Mouse (Mus musculus) thymus, postnatal 36 days (tissue): ENCODE data around the gene Zfpl1.
"Not testable (repeated sequence)": the region's sequence is repeated elsewhere in the genome, so short reads cannot be mapped to it uniquely, and the experiment has no call there.

Experiments
- DNase-seq, 2 experiments: peaks; one replicate each; pipeline ENCODE4 v3.0.0; 2022; ENCODE audit warnings: mixed read lengths in 2 of 2

Gene Zfpl1

DNA sequence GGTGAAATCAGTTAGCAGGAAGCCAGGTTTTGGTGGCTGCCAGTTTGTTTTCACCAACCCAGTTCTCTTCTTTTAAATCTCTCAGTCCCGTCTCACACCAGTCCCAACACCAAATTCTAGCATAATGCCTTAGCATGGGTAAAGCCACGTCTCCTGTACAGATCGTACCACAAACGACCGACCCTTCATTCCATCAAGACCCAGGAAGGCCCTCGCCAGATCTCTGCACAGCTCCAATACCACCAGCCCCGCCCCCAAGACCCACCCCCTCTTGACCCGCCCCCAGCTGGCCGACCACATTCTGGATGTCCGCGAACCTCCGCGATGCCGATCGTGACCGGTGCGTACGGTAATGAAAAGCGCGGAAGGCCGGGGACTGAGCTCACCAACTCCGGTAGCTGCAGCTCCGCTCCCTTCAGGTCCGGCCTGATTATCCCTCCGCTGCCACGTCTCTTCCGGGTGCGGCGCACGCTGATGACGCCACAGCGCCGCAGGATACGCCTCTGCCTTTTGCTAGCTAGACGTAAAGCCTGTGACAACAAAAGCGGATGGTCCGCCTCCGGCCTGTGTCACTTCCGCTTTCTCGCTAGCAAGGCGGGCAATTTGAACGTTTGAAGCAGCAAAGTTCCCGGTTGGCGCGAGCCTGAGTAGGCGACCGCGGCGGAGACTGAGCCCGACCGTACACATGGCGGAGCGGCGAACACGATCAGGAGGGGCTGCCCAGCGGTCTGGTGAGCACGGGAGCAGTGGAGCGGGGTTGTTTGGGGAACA, at the start of gene Zfpl1, which contains the start of gene Cdca5:
TSS of gene Zfpl1 (minus strand) at position 479 of the 771 bp plus-strand sequence.
TSS of gene Cdca5 (plus strand) at position 506 of the 771 bp plus-strand sequence.
- DNase-seq = peak; percentile 93 to 96

DNA sequence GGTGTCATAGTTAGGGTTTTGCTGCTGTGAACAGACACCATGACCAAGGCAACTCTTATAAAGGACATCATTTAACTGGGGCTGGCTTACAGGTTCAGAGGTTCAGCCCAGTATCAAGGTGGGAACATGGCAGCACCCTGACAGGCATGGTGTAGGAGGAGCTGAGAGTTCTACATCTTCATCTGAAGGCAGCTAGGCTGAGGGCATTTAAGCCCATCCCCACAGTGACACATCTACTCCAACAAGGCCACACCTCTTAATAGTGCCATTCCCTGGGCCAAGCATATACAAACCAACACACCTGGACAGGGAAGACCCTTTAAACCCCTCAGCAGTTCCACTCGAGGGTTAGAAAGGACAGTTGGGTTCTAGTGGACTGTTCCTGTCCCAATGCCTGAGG, 48.4 kb upstream of the Zfpl1 start:
- DNase-seq = not testable (repeated sequence)

DNA sequence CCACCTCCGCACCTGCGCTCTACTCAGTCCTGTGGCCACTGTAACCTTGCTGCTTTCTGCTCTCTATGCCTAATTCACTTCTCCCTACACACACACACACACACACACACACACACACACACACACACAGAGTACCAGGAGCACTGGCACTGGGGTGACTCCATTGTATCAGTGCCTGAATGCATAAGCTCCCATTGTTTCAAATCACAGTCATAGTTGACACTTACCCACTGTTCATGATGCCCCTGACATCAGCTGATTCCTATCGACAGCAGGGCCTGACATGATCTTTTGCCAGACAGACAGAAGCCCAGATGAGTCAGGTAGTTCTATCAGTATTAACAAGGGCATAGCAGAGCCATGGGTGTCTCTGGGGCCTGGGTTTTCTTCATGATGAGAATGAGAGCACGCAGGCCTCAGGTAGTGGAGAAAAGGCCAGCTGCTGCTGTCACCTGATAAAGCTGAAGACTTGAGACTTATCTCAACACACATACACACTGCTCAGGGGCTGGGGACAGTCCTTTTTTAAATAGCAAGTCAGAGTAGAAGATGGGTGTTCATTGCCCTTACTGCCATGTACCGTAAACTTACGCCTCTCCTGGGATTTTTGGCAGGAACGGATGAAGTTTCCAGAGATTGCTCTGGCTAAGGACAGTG, 47.5 kb upstream of the Zfpl1 start:
- DNase-seq = no peak

DNA sequence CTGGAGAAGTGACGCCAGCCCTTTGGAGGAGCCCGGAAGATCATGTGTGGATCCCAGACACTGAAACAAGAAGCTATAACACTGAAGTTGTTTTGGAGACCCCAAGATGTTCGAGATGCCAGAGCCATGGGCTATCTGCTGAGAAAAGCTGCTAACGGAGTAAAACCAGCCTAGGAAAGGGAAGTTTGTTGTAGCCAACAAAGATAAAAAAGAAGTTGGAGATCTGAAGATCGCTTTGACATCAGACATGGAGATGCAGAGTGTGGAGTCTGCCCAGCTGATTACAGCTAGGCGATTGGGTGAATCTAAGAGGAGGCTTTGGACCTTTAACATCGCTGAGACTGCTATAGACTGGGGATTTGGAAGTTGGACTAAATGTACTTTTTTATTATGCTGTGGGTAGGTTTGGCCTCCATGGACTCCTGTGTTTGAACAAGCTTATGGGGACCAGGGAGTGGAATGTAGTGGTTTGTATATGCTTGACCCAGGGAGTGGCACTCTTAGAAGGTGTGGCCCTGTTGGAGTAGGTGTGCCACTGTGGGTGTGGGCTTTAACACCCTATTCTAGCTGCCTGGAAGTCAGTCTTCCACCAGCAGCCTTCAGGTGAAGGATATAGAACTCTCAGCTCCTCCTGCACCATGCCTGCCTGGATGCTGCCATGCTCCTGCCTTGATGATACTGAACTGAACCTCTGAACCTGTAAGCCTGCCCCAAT, 45.8 kb upstream of the Zfpl1 start:
- not testable (repeated sequence) for DNase-seq

DNA sequence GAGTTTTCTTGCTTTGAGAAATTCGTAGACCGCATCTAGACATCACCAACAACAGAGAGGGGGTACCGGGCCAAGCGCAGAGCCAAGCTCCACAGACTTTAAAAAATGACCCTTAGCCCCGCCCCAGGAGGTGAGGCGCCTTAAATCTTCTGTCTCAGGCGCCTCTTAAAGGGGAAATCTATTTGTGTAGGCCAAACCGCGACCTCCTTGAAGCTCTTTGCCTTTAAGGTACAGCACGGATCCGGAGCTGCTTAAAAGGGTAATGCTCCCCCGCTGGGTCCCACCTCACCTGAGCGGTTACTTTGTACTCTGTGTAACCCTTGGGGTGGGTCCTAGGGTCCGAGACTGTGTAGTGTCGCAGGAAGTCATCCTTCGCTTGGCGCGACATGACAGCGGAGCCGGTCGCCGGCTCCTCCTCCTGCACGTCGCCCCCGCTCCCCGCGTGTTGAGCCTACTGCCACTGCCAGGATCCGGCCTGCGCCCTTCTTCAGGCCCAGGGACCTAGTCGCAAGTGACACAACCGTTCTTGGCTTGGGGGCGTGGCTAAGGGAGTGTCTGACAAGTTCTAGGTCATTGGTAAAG, 43.1 kb upstream of the Zfpl1 start, which contains the start of gene Snx15:
TSS of gene Snx15 (minus strand) at position 545 of the 582 bp plus-strand sequence.
- DNase-seq = peak; percentile 95 to 97

DNA sequence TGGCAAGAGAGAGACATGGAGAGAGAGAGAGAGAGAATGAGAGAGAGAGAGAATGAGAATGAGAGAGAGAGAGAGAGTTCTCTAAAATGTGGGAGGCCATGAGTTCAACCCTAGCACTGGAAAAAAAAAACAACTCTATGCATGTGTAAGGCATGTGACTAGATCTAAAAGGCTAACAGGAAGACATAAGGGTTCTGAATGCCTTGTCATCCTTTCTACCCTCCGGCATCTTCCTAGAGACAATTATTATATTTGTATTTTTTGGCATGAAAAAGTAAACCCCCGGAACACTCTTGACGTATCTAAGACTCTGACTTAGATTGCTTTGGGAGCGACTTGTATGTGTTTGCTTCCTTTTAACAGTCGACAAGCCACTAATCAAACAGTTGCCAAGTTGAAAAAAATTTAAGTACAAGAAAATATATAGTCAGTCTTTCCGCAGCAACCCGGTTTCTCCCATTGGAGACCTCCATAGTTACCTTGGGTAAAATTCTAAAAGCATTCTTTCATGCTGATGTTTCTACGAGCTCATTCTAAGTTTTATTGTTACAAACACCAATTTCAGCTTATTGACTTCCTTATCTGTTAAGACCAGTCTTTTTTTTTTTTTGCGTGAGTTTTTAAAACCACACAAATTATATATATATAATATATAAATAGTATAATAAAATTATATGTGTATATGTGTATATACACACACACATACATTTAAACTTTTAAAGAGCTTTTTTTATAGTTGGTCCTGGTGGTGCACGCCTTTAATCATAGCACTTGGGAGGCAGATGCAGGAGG, 42.2 kb upstream of the Zfpl1 start:
- DNase-seq = no peak

DNA sequence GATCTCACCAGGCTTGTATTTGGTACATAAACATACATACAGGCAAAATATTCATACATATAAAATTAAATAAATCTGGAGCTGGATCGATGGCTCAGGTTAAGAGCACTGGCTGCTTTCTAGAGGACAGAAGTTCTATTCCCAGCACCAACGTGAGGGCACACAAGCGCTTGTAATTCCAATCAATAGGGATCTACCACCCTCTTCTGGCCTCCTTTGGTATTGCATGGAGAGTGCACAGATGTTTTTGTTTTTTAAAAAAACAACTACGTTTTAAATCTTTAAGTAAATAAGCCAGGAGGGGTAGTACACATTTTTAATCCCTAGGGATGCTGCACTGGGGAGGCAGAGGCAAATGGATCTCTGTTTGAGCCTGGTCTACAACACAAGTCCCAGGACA, 41.5 kb upstream of the Zfpl1 start:
- DNase-seq = peak in 1 of 2 experiments; percentile 27

DNA sequence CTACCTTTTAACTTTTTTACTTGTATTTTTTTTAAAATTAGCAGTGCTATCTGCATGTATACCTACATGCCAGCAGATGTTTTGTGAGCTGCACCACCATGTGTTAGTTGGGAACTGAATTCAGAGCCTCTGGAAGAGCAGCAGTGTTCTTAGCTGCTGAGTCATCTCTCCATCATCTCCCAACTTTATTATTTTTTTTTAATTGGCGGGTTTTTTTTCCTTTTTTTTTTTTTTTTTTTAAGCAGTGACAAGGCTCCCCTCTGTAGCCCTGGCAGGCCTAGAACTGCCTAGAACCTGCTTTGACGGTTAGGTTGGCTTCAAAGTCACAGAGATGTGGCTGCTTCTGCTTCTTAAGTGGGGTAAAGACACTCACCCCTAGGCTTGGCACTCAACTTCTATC, 40.1 kb upstream of the Zfpl1 start:
- no peak for DNase-seq

DNA sequence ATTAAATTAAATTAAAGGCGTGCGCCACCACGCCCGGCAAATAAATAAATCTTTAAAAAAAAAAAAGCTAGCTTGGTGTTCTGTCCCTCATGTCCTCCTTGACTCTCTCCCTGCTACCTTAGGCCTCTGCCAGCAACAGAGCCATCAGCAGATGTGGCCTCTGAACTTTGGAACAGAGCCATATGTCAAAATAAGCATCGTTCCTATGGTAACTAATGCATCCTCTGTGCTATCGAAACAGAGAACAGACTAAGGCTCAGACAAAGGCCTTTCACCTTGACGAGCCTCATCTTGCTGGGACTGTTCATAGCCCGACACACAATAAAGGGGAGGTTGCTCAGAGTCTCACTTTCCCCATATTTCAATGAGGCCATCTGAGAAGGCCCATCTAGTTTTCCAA, 38.6 kb upstream of the Zfpl1 start:
- no peak for DNase-seq

DNA sequence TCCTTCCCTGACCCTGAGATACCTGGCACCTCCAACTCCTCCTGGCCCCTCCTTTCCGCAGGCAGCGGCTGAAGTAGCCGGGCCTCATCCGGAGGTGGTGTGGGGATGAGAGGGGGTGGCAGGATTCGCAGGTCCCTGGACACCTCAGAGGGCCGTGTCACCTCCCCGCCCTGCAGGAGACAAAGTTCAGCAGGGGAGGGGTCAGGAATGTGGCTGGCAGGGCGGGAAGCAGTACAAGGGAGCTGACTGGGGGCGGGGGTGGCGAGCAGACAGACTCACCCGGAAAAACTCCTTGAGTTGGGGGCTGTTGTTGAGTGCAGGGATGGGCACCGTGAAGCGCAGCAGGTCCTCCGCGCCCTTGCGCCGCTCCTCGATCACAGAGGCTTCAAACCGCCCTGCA, 37.0 kb upstream of the Zfpl1 start:
- no peak for DNase-seq

DNA sequence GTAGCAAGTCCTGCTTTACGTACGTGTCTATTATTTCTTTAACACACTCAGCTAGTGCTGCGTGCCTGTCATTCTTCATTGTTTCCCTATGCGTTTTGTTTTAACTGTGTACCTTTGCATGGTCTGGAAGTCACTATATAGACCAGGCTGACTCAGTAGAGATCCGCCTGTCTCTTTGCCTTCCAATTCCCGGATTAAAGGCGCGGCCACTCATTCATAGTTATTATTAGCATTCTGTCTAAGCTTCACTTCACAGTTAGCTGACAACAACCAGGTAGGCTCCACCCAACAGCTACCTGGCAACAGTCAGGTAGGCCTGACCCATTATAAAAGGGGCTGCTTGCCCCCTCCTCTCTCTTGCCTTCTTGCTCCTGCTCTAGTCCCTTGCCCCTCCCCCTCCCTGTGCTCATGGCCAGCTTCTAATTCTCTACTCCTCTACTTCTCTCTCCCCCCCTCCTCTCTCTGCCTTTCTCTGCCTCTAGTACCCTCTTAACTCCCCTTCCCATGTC, 34.0 kb upstream of the Zfpl1 start:
- DNase-seq = peak in 1 of 2 experiments; percentile 31

DNA sequence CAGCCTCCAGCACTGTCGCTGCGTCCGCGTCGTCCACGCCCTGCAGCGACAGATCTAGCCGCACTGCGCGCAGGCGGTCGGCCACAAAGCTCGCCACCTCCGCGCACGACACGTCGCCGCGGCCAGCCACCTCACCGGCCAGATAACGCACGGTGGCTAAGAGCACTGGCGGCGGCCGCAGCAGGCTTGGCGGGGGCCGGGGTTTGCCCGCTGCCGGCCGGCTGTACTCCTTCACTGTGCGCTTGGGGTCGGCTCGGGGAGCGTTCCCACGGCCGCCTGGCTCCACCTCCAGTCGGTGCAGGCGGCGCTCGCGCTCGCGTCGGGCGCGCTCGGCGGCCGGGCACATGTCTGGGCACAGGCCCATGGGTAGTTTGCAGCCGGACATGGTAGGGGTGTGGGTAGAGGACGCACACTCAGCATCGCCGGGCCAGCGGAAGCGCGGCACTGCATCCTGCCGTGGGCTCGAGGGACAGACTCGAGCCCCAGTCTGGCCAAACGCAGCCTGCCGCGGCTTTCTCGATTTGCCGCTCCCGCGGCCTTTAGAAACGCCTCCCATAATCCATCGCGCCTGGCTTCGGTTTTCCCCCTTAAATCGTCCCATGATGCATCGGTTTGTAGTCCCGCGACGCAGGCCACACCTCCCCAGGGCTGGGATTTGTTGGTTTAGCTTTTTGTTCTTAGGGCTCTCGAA, 33.4 kb upstream of the Zfpl1 start, which contains the start of gene Sac3d1:
TSS of gene Sac3d1 (minus strand) at position 665 of the 691 bp plus-strand sequence.
- peak; percentile 88 to 90 for DNase-seq

DNA sequence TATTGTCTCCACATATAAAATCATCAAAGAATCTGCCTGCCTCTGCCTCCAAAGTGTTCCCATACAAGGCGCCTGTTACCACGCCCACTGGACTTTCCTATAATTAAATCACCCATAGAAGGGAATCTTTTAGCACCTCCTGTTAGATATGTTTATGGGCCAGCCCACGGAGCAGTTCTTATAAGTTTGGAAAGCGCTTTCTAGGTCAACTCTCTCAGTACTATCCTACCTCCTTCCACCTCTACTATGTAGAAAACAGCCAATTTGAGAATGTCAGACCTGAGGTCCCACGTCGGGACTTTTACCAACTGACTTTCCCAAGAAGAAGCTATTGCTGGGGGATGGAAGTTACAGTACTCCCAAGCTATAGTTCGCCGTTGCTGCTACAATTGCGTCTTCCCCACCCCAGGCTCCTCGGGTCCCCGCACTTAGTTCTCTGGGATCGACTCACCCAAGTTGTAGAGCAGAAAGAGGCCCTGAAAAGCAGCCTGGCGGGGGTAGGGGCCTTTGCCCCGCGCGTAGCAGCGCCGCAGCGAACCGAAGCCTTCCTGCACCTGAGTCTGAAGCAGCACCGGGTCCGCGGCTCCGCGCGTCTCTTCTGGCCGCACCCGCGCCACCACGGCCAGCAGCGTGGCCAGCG, 32.7 kb upstream of the Zfpl1 start:
- DNase-seq = no peak

DNA sequence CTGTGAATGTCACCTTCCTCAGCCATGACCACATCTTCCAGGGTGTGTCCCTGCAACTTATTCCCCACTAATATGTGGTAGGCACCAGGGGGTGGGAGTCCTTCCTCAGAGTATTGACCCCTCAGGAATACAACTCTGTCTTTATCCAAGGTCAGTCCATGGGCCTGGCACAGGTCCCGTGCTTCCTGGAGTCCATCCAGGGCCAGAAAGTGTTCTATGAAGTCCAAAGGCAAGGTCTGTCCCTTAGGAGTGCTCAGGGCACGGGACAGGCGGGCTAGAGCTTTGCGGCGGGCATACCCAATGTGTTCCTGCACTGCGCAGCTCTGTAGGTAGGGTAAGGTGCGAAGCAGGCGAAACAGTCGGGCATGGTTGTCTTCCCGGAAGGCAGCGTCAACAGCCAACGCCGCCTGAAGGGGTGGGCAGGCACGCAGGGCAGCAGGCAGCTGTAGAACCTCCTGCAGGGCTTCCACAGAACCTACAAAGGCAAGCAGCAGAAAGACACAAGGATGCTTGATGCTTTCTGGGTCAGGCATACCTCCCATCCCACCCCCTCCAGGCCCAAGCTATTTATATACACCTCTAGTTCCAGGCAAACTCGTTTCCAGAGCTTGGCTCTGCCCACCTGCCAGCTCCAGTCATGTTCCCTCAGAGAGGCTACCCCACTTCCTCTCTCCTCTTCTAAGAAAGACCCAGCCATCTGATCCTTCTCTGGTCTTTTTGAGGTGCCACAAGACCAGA, 31.5 kb upstream of the Zfpl1 start:
- no peak for DNase-seq

DNA sequence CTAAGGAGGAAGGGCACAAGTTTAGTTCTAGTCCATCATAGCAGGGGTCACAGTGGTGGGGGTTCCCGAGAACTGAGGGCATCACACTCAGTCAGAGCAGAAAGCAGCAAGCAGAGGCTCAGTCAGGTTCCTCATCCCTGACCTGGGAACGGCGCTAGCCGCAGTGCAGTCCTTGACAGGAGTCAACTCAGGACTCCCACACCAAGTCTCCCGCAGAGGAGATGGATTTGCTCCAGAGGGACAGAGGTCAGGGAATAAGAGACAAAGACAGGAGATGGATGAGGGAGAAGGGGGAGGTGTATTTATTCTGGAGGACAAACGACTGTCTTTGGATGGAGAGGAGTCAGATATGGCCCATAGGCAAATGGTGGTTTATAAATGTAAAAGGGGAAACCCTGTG, 28.4 kb upstream of the Zfpl1 start:
- no peak for DNase-seq

DNA sequence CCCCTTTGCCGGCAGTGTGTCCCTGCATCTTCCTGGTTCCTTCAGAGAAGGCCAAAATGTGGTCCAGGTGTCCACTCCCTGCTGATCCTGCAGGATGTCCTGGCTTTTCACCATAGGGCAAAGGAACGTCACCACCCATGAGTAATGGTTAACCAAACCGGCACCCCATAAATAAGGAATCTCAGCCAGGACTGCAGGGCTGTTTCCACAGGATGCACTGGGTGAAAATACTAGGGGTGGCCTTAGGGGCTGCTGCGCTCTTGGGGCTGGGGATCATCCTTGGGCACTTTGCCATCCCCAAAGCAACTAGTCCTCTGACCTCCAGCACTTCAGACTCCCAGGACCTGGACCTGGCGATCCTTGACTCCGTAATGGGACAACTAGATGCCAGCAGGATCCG, 20.8 kb upstream of the Zfpl1 start, which contains the start of gene Naaladl1:
TSS of gene Naaladl1 (plus strand) at position 197 of the 400 bp plus-strand sequence.
- no peak for DNase-seq

DNA sequence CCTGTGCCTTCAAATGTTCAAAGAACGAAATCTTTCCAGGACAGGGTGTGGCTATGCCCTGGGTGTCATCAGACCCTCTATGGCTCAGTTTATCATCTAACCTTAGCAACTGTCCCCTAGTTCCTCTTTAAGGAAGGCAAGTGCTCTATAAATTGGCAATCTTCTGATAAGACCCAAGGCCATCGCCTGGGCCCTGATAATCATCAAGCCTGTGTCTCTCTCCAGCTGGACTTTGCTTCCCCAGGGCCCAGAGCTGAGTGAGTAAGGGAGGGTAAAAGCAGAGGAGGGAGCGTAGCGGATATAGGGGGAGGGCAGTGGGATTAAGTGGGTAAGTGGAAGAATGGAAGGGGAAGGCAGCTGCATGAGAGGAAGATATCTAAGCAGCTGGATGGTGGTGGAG, 19.7 kb upstream of the Zfpl1 start:
- no peak for DNase-seq

DNA sequence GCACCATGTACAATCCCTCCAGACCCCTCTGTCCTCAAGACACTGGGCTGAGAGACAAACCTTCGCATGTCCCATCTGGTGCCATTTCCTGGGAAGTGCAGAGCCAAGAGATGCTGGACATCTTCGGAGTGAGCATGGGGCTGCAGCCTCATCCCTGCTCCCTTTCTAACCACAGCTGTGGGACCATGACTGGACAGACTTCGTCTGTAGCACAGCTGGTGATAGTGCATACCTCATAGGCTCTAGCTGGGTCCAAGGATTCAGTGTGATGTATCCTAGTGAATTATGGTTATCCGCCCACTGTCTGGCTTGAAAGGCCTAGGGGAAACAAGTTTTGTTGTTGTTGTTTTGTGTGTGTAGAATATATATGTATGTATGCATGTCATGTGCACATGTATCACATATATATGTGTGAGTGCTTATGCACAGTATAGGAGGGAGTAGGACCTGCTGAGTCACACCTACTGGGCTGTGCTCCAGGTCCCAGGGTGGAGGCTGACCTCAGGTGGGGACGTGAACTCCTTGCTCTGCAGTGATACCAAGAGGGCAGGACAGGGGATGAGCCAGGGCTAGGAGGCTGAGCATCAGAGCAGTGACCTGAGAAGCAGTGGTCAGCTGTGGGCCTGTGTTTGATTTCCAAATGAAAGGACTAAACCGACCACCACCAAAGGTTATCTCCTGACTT, 17.6 kb upstream of the Zfpl1 start:
- DNase-seq = no peak

DNA sequence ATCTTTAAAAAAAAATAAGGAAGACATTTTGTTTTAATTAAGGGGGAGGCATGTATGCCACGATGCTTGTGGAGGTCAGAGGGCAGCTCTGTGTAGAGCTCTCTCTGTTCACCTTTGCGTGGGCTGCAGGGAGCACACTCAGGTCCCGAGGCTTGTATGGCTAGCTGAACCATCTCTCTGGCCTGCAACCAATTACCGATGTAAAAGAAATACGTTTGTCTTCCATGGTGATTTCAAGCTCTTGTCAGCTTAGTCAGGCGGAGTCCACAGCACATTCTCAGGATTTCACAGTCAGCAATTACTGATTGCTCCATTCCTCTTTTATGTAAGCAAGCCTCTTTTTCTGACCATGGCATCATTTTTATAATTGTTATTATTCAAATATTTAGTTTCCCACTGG, 16.4 kb upstream of the Zfpl1 start:
- no peak for DNase-seq
